ENCODE assay signal across 8 mouse cellular contexts in genomic region chr2:180709923-180710272, GRCm38 (mm10). TPM values are rescaled to one million over a fixed set of nuclear protein-coding genes. Genes with fewer than 3 reads are reported as not detected.
DNase-seq lines count a peak whose midpoint lies in the region; ATAC-seq and TF ChIP-seq lines count a peak whose summit lies in the region.

Gene Dido1 (minus strand): TSS chr2:180709999.
Gene Gid8 (plus strand): TSS chr2:180710117.

- under 1% methylated on average over 43 of the region's 43 CpGs for WGBS in forebrain, embryonic 11.5 days
- under 1% methylated on average over 38 of the region's 43 CpGs for WGBS in heart, embryonic 16.5 days
- WGBS in liver, embryonic 15.5 days (ENCODE audit: insufficient replicate concordance): 2% methylated on average over 43 of the region's 43 CpGs
- under 1% methylated on average over 40 of the region's 43 CpGs for WGBS in neural tube, embryonic 12.5 days

- peak within 1 kb of the TSS; percentile 92 to 100 (median 100) for H3K4me3 ChIP-seq in CH12.LX (replicated peaks in 1 of 3; ENCODE audit: low read depth in 2 of 3, low read length in 2 of 3, poor library complexity in 1 of 3)
- H3K4me3 ChIP-seq in forebrain, embryonic 11.5 days (ENCODE audit: low read depth, low read length): peak within 1 kb of the TSS; percentile 97
- H3K4me3 ChIP-seq in heart, embryonic 16.5 days (ENCODE audit: low read length): peak within 1 kb of the TSS; percentile 100
- H3K4me3 ChIP-seq in liver, embryonic 15.5 days (replicated peaks): peak within 1 kb of the TSS; percentile 99
- H3K4me3 ChIP-seq in neural tube, embryonic 12.5 days: peak within 1 kb of the TSS; percentile 100

- in situ Hi-C loops in CH12.LX (cut with MboI; ENCODE audit: low pct_ligation_motif_present, low pct_unique_long_range_greater_than_20kb, low sequenced_read_pairs): loop anchor here (25.0 kb wide), 1 partner anchor 652 kb away; the partner anchor contains the start of genes Arfrp1 and Zgpat

- peaks cover 68% of the 10 kb centered on the region for H3K79me2 ChIP-seq in CH12.LX (replicated peaks; ENCODE audit: control insufficient read depth, extremely low read depth, insufficient read depth, poor library complexity, severe bottlenecking)

- TF ChIP-seq POLR2A in CH12.LX (IDR thresholded peaks at IDR 0.05; ENCODE audit: low read depth, low read length): peak; percentile 82

- no peaks in the 10 kb centered on the region for H3K27me3 ChIP-seq in CH12.LX (replicated peaks)
- no peaks in the 10 kb centered on the region for H3K27me3 ChIP-seq in forebrain, embryonic 11.5 days (ENCODE audit: control insufficient read depth, insufficient read depth, low read length)
- no peaks in the 10 kb centered on the region for H3K27me3 ChIP-seq in heart, embryonic 16.5 days (ENCODE audit: control insufficient read depth, insufficient read depth, low read length)
- no peaks in the 10 kb centered on the region for H3K27me3 ChIP-seq in liver, embryonic 15.5 days
- no peaks in the 10 kb centered on the region for H3K27me3 ChIP-seq in neural tube, embryonic 12.5 days (replicated peaks)

- peaks cover 7 to 48% of the 10 kb centered on the region in 2 experiments for H3K4me1 ChIP-seq in CH12.LX (ENCODE audit: control insufficient read depth in 1 of 2, insufficient read depth in 2 of 2)
- peaks cover 9% of the 10 kb centered on the region for H3K4me1 ChIP-seq in forebrain, embryonic 11.5 days (replicated peaks; ENCODE audit: control insufficient read depth, insufficient read depth, low read length)
- H3K4me1 ChIP-seq in heart, embryonic 16.5 days (ENCODE audit: control insufficient read depth, insufficient read depth, low read length): peaks cover 31% of the 10 kb centered on the region
- peaks cover 62% of the 10 kb centered on the region for H3K4me1 ChIP-seq in liver, embryonic 15.5 days (replicated peaks)
- H3K4me1 ChIP-seq in neural tube, embryonic 12.5 days: peaks cover 18% of the 10 kb centered on the region

- no peak for TF ChIP-seq RAD21 in CH12.LX (IDR thresholded peaks at IDR 0.05; ENCODE audit: low read depth, low read length)

- peak within 1 kb of the TSS; percentile 97 for H3K9ac ChIP-seq in CH12.LX (ENCODE audit: insufficient read depth, low read depth)
- peak within 1 kb of the TSS; percentile 97 for H3K9ac ChIP-seq in forebrain, embryonic 11.5 days (ENCODE audit: low read length)
- peak within 1 kb of the TSS; percentile 100 for H3K9ac ChIP-seq in heart, embryonic 16.5 days (ENCODE audit: low read length)
- peak within 1 kb of the TSS; percentile 100 for H3K9ac ChIP-seq in liver, embryonic 15.5 days
- peak within 1 kb of the TSS; percentile 100 for H3K9ac ChIP-seq in neural tube, embryonic 12.5 days

- H3K9me3 ChIP-seq in CH12.LX (replicated peaks; ENCODE audit: low read length): no peaks in the 10 kb centered on the region
- no peaks in the 10 kb centered on the region for H3K9me3 ChIP-seq in forebrain, embryonic 11.5 days (ENCODE audit: control insufficient read depth, low read length)
- no peaks in the 10 kb centered on the region for H3K9me3 ChIP-seq in heart, embryonic 16.5 days (replicated peaks; ENCODE audit: control insufficient read depth, low read length)
- no peaks in the 10 kb centered on the region for H3K9me3 ChIP-seq in liver, embryonic 15.5 days (replicated peaks)
- no peaks in the 10 kb centered on the region for H3K9me3 ChIP-seq in neural tube, embryonic 12.5 days

- peak within 1 kb of the TSS; percentile 97 for H3K4me2 ChIP-seq in CH12.LX (ENCODE audit: insufficient read depth, low read depth, poor library complexity, severe bottlenecking)
- H3K4me2 ChIP-seq in forebrain, embryonic 11.5 days (ENCODE audit: low read depth, low read length, severe bottlenecking): peak within 1 kb of the TSS; percentile 83
- peak within 1 kb of the TSS; percentile 84 for H3K4me2 ChIP-seq in heart, embryonic 16.5 days (ENCODE audit: low read depth, low read length)
- H3K4me2 ChIP-seq in liver, embryonic 15.5 days: peak within 1 kb of the TSS; percentile 79
- peak within 1 kb of the TSS; percentile 75 for H3K4me2 ChIP-seq in neural tube, embryonic 12.5 days (replicated peaks)

- peak within 1 kb of the TSS; percentile 57 for H3K27ac ChIP-seq in CH12.LX (ENCODE audit: insufficient read depth, low read depth)
- H3K27ac ChIP-seq in forebrain, embryonic 11.5 days (ENCODE audit: low read depth, low read length): peak within 1 kb of the TSS; percentile 37; the same call in 1 of the 2 replicates
- H3K27ac ChIP-seq in heart, embryonic 16.5 days (ENCODE audit: low read length): peak within 1 kb of the TSS; percentile 90
- peak within 1 kb of the TSS; percentile 98 for H3K27ac ChIP-seq in liver, embryonic 15.5 days (replicated peaks)
- H3K27ac ChIP-seq in neural tube, embryonic 12.5 days: peak within 1 kb of the TSS; percentile 66

- DNase-seq in CH12.LX (ENCODE audit: extremely low read depth): peak; percentile 96
- DNase-seq in c-Kit-positive CD71-positive TER-119-negative erythroid progenitor cells, embryonic 14.5 days (ENCODE audit: low read depth): peak; percentile 95
- peak; percentile 97 for DNase-seq in forebrain, embryonic 11.5 days (ENCODE audit: low spot score)
- peak; percentile 98 for DNase-seq in kidney, postnatal 36 days
- peak; percentile 99 for DNase-seq in telencephalon, adult 2 months (ENCODE audit: low read depth, low spot score)

- dilution Hi-C loops in CH12.LX (cut with MboI; ENCODE audit: extremely low pct_ligation_motif_present, extremely low pct_unique_long_range_greater_than_20kb, low sequenced_read_pairs): no loop called here

- peaks cover 10 to 46% of the 10 kb centered on the region in 2 experiments for H3K36me3 ChIP-seq in CH12.LX (replicated peaks in 1 of 2; ENCODE audit: control insufficient read depth in 1 of 2, insufficient read depth in 1 of 2, low read length in 1 of 2)
- 0 out of 2 replicates have a peak, but pooled peaks cover 2% of the 10 kb centered on the region for H3K36me3 ChIP-seq in forebrain, embryonic 11.5 days (ENCODE audit: control insufficient read depth, insufficient read depth, low read length)
- peaks cover 16% of the 10 kb centered on the region for H3K36me3 ChIP-seq in heart, embryonic 16.5 days (ENCODE audit: control insufficient read depth, insufficient read depth)
- peaks cover 42% of the 10 kb centered on the region for H3K36me3 ChIP-seq in liver, embryonic 15.5 days (replicated peaks)
- peaks cover 13% of the 10 kb centered on the region for H3K36me3 ChIP-seq in neural tube, embryonic 12.5 days

- peak; percentile 95 for ATAC-seq in forebrain, embryonic 11.5 days (replicated peaks; ENCODE audit: low FRiP score)
- ATAC-seq in heart, embryonic 16.5 days (replicated peaks; ENCODE audit: extremely low read depth, insufficient read depth, low FRiP score): peak; percentile 92
- ATAC-seq in liver, embryonic 15.5 days (ENCODE audit: insufficient read depth): peak; percentile 80
- peak; percentile 95 for ATAC-seq in neural tube, embryonic 12.5 days (ENCODE audit: low FRiP score, low read depth)

- TF ChIP-seq EP300 in CH12.LX (IDR thresholded peaks at IDR 0.05; ENCODE audit: low read length): no peak

- no peak for TF ChIP-seq CTCF in CH12.LX (conservative IDR thresholded peaks at IDR 0.05 in 1 of 2, IDR thresholded peaks at IDR 0.05 in 1 of 2; ENCODE audit: low read depth in 2 of 2, low read length in 2 of 2)

TF ChIP-seq in CH12.LX, 34 proteins besides CTCF, POLR2A, EP300 and RAD21:
- no peak for TF ChIP-seq JUND (conservative IDR thresholded peaks at IDR 0.05; ENCODE audit: low read depth, low read length)
- TF ChIP-seq HCFC1 (IDR thresholded peaks at IDR 0.05; ENCODE audit: low read depth, low read length): peak; percentile 93
- peak; percentile 38 for TF ChIP-seq SIN3A (IDR thresholded peaks at IDR 0.05; ENCODE audit: low read length)
- peak; percentile 74 for TF ChIP-seq TCF12 (IDR thresholded peaks at IDR 0.05; ENCODE audit: low read depth, low read length)
- TF ChIP-seq CHD2 (IDR thresholded peaks at IDR 0.05; ENCODE audit: low read length): peak; percentile 98
- peak; percentile 19; the same call in 1 of the 2 replicates for TF ChIP-seq MEF2A (IDR thresholded peaks at IDR 0.05; ENCODE audit: borderline replicate concordance, low read depth, low read length)
- peak; percentile 72; the same call in 1 of the 2 replicates for TF ChIP-seq MAZ (IDR thresholded peaks at IDR 0.05; ENCODE audit: low read depth, low read length)
- no peak for TF ChIP-seq ZC3H11A (IDR thresholded peaks at IDR 0.05; ENCODE audit: low read depth, low read length)
- peak; percentile 87 for TF ChIP-seq ELF1 (IDR thresholded peaks at IDR 0.05; ENCODE audit: low read depth, low read length)
- TF ChIP-seq NELFE (IDR thresholded peaks at IDR 0.05; ENCODE audit: low read depth, low read length): peak; percentile 63; the same call in 1 of the 2 replicates
- TF ChIP-seq NRF1 (IDR thresholded peaks at IDR 0.05; ENCODE audit: low read depth, low read length): peak; percentile 88
- no peak for TF ChIP-seq MAX (IDR thresholded peaks at IDR 0.05; ENCODE audit: low read length)
- peak; percentile 70; the same call in 1 of the 2 replicates for TF ChIP-seq TBP (conservative IDR thresholded peaks at IDR 0.05; ENCODE audit: low read depth, low read length)
- 0 out of 2 replicates have a peak, but pooled peaks have one; percentile 55 for TF ChIP-seq E2F4 (IDR thresholded peaks at IDR 0.05; ENCODE audit: insufficient replicate concordance, low read depth, low read length)
- TF ChIP-seq KAT2A (IDR thresholded peaks at IDR 0.05; ENCODE audit: insufficient replicate concordance, low read length): peak; percentile 94

RNA-seq across cellular contexts. Expression of gene Dido1, which starts in this region (rescaled TPM):
- total RNA-seq in CH12.LX (2012; rRNA removed) (24.9 and 30.0 TPM in 2 replicates), CH12.LX (2014; rRNA removed) (15.5 and 16.4 TPM in 2 replicates)
- 25.0 and 25.8 TPM in 2 replicates for polyA plus RNA-seq in CH12.LX (2012; ENCODE audit: insufficient read length, low read depth)
- polyA plus RNA-seq in forebrain, embryonic 11.5 days (2014; fragmentation: Nextera tagmentation; extraction: Ambion mirVana): 39.8 and 44.1 TPM in 2 replicates
- polyA plus RNA-seq in heart, embryonic 16.5 days (2015; fragmentation: Nextera tagmentation; extraction: Ambion mirVana): 15.8 and 17.0 TPM in 2 replicates
- 11.7 and 13.1 TPM in 2 replicates for polyA plus RNA-seq in liver, embryonic 15.5 days (2015; fragmentation: Nextera tagmentation; extraction: Ambion mirVana)
- polyA plus RNA-seq in neural tube, embryonic 12.5 days (2016; fragmentation: Nextera tagmentation; extraction: Ambion mirVana): 32.0 and 33.6 TPM in 2 replicates

RNA-seq across cellular contexts. Expression of gene Gid8, which starts in this region (rescaled TPM):
- total RNA-seq in CH12.LX (2012; rRNA removed) (15.6 and 21.7 TPM in 2 replicates), CH12.LX (2014; rRNA removed) (32.1 and 32.5 TPM in 2 replicates)
- 44.1 and 45.4 TPM in 2 replicates for polyA plus RNA-seq in CH12.LX (2012; ENCODE audit: insufficient read length, low read depth)
- 58.1 and 64.5 TPM in 2 replicates for polyA plus RNA-seq in forebrain, embryonic 11.5 days (2014; fragmentation: Nextera tagmentation; extraction: Ambion mirVana)
- 45.7 and 49.4 TPM in 2 replicates for polyA plus RNA-seq in heart, embryonic 16.5 days (2015; fragmentation: Nextera tagmentation; extraction: Ambion mirVana)
- 117 TPM in 2 replicates for polyA plus RNA-seq in liver, embryonic 15.5 days (2015; fragmentation: Nextera tagmentation; extraction: Ambion mirVana)
- 53.8 and 56.8 TPM in 2 replicates for polyA plus RNA-seq in neural tube, embryonic 12.5 days (2016; fragmentation: Nextera tagmentation; extraction: Ambion mirVana)

Comparison
In these comparisons a context has a peak if more than half of its experiments do, and no peak if none do; other contexts are left out.
1. Peak in every context shown above with its lines: DNase-seq, ATAC-seq, H3K4me3 ChIP-seq and H3K27ac ChIP-seq.
2. H3K27ac ChIP-seq: peak in every context shown above with its lines; median percentile 98 in liver, embryonic 15.5 days; 90 in heart, embryonic 16.5 days; 66 in neural tube, embryonic 12.5 days; 57 in CH12.LX; 37 in forebrain, embryonic 11.5 days.